Mouse (Mus musculus) heart, postnatal 10 days (tissue): ENCODE results near the gene Nln. TPM values are rescaled to one million over a fixed set of nuclear protein-coding genes. Genes with fewer than 3 reads are reported as not detected.

ENCODE experiments used
- DNase-seq, 2 experiments: peaks; one replicate each; pipeline ENCODE4 v3.0.0; 2021
- intact Hi-C: fragments of 180-260 bp; cut with DNase I; formaldehyde crosslinking; loops from one replicate; pipeline ENCODE4 v1.15.1; 2025
- total RNA-seq, 2 experiments: library from RNA; stranded (reverse); gene quantifications; 2 replicates each; pipeline ENCODE4 v1.2.3; 2021

Nln gene
- total RNA-seq, 2 experiments from 2014 or later: 21.6 to 21.8 TPM

DNA sequence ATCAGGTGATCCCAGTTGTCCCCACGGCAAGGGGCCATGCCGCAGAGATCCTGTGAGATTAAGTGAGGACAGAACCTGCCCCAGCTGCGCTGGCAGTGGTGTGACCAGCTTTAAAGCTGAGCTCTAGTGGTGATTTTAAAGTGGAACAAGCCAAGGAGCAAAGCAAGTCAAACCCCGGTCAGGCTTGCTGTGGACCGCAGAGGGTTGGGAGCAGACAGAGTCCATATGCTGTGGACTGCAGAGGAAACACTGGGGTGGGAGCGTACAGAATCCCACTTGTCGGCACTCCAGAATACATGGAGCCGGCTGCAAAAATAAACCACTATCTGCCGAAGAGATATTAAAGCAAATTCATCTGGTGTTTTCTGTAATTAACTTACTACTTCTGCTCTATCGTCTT is 134.3 kb downstream of the Nln start:
- peak; percentile 35 to 45 for DNase-seq

DNA sequence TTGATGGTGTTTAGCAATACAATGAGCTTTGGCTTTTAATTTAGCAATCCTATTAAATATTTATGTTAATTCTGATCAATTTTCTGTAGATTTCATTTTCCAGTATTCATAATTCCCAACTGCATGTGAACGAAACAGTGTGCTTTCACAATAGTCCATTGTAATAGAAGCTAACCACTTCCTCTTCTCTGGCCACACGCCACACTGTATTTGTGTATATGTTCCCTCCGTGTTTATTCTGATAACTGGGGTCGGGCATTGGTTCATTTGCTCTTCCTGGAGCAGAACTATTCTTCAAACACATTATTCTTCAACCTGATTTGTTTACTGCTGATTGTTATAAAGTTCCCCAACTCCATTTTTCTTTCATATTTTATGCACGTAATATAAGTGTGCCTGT is 135.4 kb downstream of the Nln start:
- intact Hi-C loops: no loop called here
- no peak for DNase-seq

More for the DNA sequence above, 134.3 kb downstream of the Nln start:
- intact Hi-C loops: loop anchor here (5.0 kb wide), 1 partner anchor 62 kb away; no protein-coding TSS in a partner anchor

Other genes with a start within 250 kb of the Nln start
- 10 to 100 TPM; 71.2 to 73.8 TPM for gene Erbin, start 189.1 kb downstream of the Nln start, total RNA-seq
- 1 to 10 TPM; 2.0 to 2.1 TPM for gene Sgtb, start 127 bp upstream of the Nln start, total RNA-seq
- gene Trappc13, start 68.9 kb upstream of the Nln start, total RNA-seq: 10 to 100 TPM; 34.4 to 37.4 TPM
- 10 to 100 TPM; 19.6 to 20.7 TPM for gene Trim23, start 69.2 kb upstream of the Nln start, total RNA-seq
- 1 to 10 TPM; 3.8 to 5.5 TPM for gene Cenpk, start 119.0 kb upstream of the Nln start, total RNA-seq
- gene Ppwd1, start 119.2 kb upstream of the Nln start, total RNA-seq: 10 to 100 TPM in 1 of 2 experiments, 1 to 10 TPM in 1; 8.8 to 10.2 TPM
- 1 to 10 TPM; 6.5 to 9.6 TPM for gene Adamts6, start 178.2 kb upstream of the Nln start, total RNA-seq